Mouse (Mus musculus) hindbrain, embryonic 12.5 days (tissue): Measurements from ENCODE around the gene Ccnyl1. TPM values are rescaled to one million over a fixed set of nuclear protein-coding genes. Genes with fewer than 3 reads are reported as not detected.
"Not testable (repeated sequence)": the region's sequence is repeated elsewhere in the genome, so short reads cannot be mapped to it uniquely, and the experiment has no call there.

Experiments used
- ATAC-seq: fragments of 200-750 bp; cut with Nextera tagmentation; 2 replicates; pipeline ENCODE4 v1.8.0; 2017; ENCODE audit warnings: moderate TSS enrichment; ENCODE audit not compliant: low FRiP score
- H3K27ac ChIP-seq: fragments of 300-500 bp; sonication (generic); 2 replicates; pipeline ENCODE4 v1.5.1; 2016; ENCODE audit warnings: mild to moderate bottlenecking
- H3K27me3 ChIP-seq: fragments of 300-500 bp; sonication (generic); 2 replicates; pipeline ENCODE4 v1.6.1; 2016; ENCODE audit warnings: mild to moderate bottlenecking
- H3K36me3 ChIP-seq: fragments of 300-500 bp; sonication (generic); 2 replicates; pipeline ENCODE4 v1.6.1; 2016; ENCODE audit warnings: mild to moderate bottlenecking
- H3K4me1 ChIP-seq: fragments of 300-500 bp; sonication (generic); 2 replicates; pipeline ENCODE4 v1.6.1; 2016
- H3K4me2 ChIP-seq: fragments of 300-500 bp; sonication (generic); replicated peaks from 2 replicates; pipeline ENCODE4 v1.6.1; 2016; ENCODE audit warnings: mild to moderate bottlenecking
- H3K4me3 ChIP-seq: fragments of 300-500 bp; sonication (generic); 2 replicates; pipeline ENCODE4 v1.5.1; 2016; ENCODE audit warnings: mild to moderate bottlenecking
- H3K9ac ChIP-seq: fragments of 300-500 bp; sonication (generic); 2 replicates; pipeline ENCODE4 v1.6.1; 2016; ENCODE audit warnings: mild to moderate bottlenecking, moderate library complexity
- H3K9me3 ChIP-seq: fragments of 300-500 bp; sonication (generic); replicated peaks from 2 replicates; pipeline ENCODE4 v1.6.1; 2016; ENCODE audit warnings: mild to moderate bottlenecking
- WGBS: fragments of 180-500 bp; shearing (Covaris S2); methylation state at CpG from one replicate; pipeline ENCODE4 v1.1.7; 2016; 5-methylcytosine and 5-hydroxymethylcytosine counted together
- polyA plus RNA-seq: library from polyadenylated mRNA; unstranded; fragments of >200 nt; fragmentation: Nextera tagmentation; extraction: Ambion mirVana; gene quantifications from 2 replicates; pipeline ENCODE4 v1.2.1, GENCODE M21; 2016

The Ccnyl1 gene
- 7.6 and 7.8 TPM in 2 replicates for polyA plus RNA-seq

DNA sequence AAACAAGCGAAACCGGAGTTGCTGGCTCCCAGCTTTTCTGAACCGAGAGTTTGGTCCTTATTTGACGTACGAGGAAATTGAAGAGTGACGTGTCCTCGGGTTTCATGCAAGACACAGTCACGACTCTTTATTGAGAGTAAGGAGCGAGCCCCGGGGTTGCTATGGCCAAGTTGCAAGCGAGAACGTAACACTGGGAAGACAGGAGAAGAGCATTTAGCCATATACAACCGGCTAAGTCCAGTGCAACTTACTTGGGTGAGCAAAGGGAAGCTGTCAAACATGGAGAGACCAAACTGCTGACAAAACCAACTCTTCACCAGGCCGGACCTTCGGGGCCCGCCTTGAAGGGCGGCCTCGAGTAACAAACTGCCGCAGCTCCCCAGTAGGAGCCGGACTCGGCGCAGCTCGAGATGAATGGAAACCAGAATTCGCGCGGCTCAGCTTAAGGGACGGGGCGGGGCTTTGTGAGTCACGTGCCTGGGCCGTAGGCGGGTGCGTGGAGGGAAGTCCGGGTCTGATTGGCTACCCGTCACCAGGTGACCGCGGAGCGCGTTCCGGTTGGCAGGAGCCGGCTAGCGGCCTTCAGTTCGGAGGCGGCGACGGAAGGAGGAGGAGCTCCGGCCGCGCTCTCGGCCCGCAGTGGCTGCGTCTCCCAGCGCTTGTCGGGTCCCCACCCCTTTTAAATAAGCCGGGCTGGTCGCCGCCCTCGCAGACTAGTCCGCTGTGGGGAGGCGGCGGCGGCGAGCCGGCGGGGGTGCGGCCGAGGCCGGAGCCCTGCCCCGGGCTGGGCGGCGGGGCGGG is at the start of gene Ccnyl1:
Gene Ccnyl1 (plus strand): TSS at position 243 of the 801 bp plus-strand sequence.
- under 1% methylated on average over 64 of the region's 71 CpGs for WGBS
- Histone ChIP-seq H3K4me1 (peaks cover 38% of the 10 kb centered on the region), H3K9me3 (no peaks in the 10 kb centered on the region), H3K9ac (peak within 1 kb of the TSS; percentile 92), H3K4me2 (peak within 1 kb of the TSS; percentile 87), H3K27ac (peak within 1 kb of the TSS; percentile 60), H3K36me3 (no peaks in the 10 kb centered on the region), H3K4me3 (peak within 1 kb of the TSS; percentile 92), H3K27me3 (no peaks in the 10 kb centered on the region)
- ATAC-seq = peak; percentile 99

DNA sequence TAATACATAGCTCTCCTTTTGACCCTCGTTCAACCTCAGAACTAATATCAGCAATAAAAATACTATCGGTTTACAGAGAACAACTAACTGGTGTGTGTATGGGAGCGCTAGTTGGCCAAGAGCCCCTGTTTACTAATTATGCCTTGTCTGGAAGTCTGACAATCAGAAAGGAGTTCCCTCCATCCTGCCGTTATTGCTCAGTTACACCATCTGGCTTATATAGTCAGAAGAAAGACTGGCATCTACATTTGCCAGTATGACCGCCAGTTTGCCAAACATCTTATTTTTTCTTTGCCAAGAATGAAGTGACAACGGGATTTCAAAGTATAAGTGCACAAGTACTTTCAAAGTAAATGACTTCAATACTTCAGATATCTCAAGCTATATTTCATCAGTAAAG is 49.2 kb upstream of the Ccnyl1 start:
- H3K9me3 ChIP-seq = no peaks in the 10 kb centered on the region
- no peak for ATAC-seq
- H3K4me2 ChIP-seq = no peak overlapping the region
- no peak overlapping the region for H3K27ac ChIP-seq
- no peaks in the 10 kb centered on the region for H3K27me3 ChIP-seq
- no peak overlapping the region for H3K4me3 ChIP-seq
- 94% methylated on average over 6 of the region's 6 CpGs for WGBS
- H3K36me3 ChIP-seq = no peaks in the 10 kb centered on the region
- H3K9ac ChIP-seq = no peak overlapping the region
- H3K4me1 ChIP-seq = no peaks in the 10 kb centered on the region

DNA sequence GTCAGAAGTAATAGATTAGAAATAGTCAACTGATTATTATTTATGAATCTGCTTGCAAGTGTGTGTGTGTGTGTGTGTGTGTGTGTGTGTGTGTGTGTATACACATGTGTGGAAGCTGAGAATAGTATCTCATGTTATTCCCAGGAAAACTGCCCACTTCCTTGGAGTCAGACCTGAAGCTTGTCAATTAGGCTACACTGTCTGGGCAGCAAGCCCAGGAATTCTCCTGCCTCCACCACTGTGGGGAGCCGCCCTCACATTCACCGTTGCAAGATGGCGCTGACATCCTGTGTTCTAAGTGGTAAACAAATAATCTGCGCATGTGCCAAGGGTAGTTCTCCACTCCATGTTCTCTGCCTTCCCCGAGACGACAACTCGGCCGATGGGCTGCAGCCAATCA is 47.7 kb upstream of the Ccnyl1 start:
- not testable (repeated sequence) for ATAC-seq, H3K4me3 ChIP-seq, H3K4me2 ChIP-seq, H3K27ac ChIP-seq, H3K9ac ChIP-seq, H3K27me3 ChIP-seq, H3K9me3 ChIP-seq, H3K36me3 ChIP-seq, H3K4me1 ChIP-seq
- 92% methylated on average over 8 of the region's 8 CpGs for WGBS

DNA sequence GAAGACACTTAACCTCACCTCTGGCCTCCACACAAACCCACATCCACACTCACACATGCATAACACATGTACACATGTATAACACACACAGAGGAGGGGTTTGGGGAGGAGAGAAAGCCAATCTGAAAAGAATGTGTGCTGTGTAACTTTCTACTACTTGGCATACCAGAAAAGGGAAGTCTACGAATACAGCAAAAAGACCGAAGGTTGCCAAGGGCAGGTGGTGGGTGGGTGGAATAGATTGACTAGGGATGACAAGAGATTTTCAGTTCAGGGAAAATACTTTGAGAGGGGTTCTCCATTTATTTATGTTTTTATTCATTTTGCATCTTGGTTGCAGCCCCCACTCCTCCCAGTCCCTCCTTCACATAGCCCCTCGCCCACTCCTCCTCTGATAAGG is 45.7 kb upstream of the Ccnyl1 start:
- Histone ChIP-seq H3K27me3 (no peaks in the 10 kb centered on the region), H3K36me3 (no peaks in the 10 kb centered on the region), H3K27ac (no peak overlapping the region), H3K4me1 (no peaks in the 10 kb centered on the region), H3K4me2 (no peak overlapping the region), H3K9me3 (no peaks in the 10 kb centered on the region), H3K4me3 (no peak overlapping the region), H3K9ac (no peak overlapping the region)
- ATAC-seq = no peak
- WGBS = 97% methylated on average over 3 of the region's 3 CpGs

DNA sequence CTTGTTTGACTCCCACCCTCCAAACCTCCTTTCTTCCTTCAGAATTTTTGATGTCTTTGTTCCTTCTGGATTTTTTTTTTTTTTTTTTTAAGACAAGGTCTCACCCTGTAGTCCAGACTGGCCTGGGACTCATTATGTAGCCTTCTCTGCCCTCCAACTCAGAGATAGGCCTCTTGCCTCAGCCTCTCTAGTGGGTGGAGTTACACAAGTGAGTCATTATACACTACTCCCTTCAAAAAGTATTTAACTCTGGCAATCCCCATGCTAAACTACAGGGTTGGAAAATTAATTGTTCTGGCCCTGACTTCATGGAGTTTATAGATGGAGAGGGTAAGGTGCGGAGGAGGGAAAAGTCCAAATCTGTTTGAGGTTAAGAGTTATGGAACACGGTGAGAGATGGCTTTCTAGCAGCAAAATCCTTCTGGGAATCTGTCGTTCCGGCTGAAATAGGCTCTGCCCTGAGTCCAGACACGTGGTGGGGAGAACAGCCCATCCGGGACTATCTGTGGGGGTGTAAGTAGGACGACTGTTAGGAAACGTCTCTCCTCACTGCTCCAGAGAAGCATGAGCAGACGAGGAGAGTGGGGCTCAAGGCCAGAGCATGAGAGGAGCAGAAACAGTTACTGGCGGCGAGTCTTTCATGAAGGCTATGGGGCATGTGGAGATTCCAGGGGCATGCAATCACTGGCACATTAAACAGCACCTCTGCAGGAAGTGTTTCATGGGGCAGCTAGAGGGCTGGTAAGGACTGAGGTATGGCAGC is 40.7 kb upstream of the Ccnyl1 start:
- no peak for ATAC-seq
- Histone ChIP-seq H3K9ac (no peak overlapping the region), H3K36me3 (no peaks in the 10 kb centered on the region), H3K27ac (no peak overlapping the region), H3K4me1 (no peaks in the 10 kb centered on the region), H3K4me2 (no peak overlapping the region), H3K9me3 (no peaks in the 10 kb centered on the region), H3K4me3 (no peak overlapping the region), H3K27me3 (no peaks in the 10 kb centered on the region)
- 79% methylated on average over 11 of the region's 11 CpGs for whole genome bisulfite sequencing

DNA sequence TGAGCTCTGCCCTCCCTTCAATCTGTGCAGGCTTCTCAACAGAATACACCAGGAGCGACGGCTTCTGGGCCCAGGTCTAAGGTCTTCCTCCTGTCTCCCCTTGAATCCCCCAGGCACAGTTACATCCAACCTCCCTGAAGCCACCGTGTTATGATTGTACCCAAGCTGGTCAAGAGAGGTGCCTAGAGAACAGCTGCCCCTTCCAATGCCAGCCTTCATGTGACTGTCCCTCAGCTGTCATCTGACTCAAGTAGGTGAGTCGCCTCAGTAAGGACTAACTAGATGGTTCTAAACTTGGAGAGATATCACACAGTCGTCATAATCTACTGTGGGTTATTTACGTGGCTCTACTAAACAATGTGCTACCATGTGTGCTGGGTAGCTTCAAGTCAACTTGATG is 36.6 kb upstream of the Ccnyl1 start:
- Histone ChIP-seq H3K27me3 (no peaks in the 10 kb centered on the region), H3K27ac (no peak overlapping the region), H3K36me3 (no peaks in the 10 kb centered on the region), H3K4me3 (no peak overlapping the region), H3K9ac (no peak overlapping the region), H3K4me1 (no peaks in the 10 kb centered on the region), H3K4me2 (no peak overlapping the region), H3K9me3 (no peaks in the 10 kb centered on the region)
- ATAC-seq = no peak
- WGBS = 93% methylated on average over 6 of the region's 6 CpGs

DNA sequence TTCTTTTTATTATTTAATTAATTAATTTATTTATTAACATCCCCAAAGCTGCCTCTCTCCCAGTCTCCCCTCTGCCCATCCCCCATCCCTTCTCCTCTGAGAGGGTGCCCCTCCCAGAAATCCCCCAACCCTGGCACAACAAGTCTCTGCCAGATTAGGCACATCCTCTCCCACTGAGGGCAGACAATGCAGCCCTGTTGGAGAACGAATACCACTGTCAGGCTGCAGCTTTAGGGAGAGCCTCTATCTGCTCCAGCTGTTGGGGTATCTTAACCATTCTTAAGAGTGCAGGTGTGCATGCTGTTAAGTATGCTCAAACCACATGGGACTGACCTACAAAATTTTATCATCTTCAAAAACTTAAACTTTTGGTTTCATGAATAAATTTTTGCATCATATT is 34.8 kb upstream of the Ccnyl1 start:
- Histone ChIP-seq H3K4me1 (no peaks in the 10 kb centered on the region), H3K4me2 (no peak overlapping the region), H3K4me3 (no peak overlapping the region), H3K27ac (no peak overlapping the region), H3K9me3 (no peaks in the 10 kb centered on the region), H3K36me3 (no peaks in the 10 kb centered on the region), H3K9ac (no peak overlapping the region), H3K27me3 (no peaks in the 10 kb centered on the region)
- no peak for ATAC-seq
- 3% methylated on average over 1 of the region's 1 CpGs for WGBS

DNA sequence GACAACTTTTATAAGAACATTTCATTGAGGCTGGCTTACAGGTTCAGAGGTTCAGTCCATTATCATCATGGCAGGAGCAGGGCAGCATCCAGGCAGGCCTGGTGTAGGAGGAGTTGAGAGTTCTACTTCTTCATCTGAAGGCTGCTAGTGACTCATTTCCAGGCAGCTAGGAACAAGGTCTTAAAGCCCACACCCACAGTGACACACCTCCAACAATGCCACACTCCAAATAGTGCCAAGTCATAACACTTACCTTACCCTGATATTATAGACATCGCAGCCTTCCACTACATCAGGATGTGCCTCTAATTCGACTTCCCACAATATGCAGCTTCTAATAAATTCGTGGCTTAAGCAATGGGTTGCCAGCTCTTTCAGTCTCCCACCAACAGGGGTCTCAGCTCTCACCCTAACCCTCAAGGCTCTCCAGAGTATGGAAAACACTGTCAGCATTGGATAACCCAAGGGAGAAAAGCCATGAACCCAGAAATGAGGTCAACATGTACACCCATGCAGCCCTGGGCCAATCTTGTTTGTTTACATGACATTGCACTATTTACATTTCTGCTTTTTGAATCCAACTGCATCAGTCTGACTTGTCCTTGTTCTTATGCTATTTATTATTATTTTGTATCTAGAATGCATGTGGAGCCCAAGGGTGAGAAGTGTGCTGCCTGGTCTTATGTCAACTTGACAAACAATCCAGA is 33.7 kb upstream of the Ccnyl1 start:
- no peaks in the 10 kb centered on the region for H3K9me3 ChIP-seq
- H3K4me1 ChIP-seq = no peaks in the 10 kb centered on the region
- H3K27ac ChIP-seq = no peak overlapping the region
- H3K4me2 ChIP-seq = no peak overlapping the region
- ATAC-seq = no peak
- no peaks in the 10 kb centered on the region for H3K27me3 ChIP-seq
- no peaks in the 10 kb centered on the region for H3K36me3 ChIP-seq
- H3K4me3 ChIP-seq = no peak overlapping the region
- WGBS = 79% methylated on average over 3 of the region's 3 CpGs
- H3K9ac ChIP-seq = no peak overlapping the region

DNA sequence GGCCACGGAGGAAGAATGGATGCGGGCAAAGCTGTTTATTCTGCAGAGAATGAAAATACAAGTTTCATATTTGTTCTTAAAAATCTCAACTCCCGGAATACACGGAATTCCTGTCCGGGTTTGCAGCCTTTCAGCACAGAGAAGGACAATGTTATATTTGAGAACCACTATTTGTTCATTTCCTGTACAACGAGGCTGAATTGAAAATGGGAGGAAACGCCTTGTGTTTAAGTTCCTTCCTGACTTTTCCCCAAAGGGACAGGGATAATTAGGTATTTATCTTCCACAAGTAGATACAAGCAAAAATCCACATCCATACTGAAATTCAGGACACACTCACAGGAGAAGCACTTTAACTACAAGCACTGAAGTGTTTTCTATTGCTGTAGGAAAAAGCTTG is 31.4 kb upstream of the Ccnyl1 start:
- no peak overlapping the region for H3K4me2 ChIP-seq
- no peak for ATAC-seq

DNA sequence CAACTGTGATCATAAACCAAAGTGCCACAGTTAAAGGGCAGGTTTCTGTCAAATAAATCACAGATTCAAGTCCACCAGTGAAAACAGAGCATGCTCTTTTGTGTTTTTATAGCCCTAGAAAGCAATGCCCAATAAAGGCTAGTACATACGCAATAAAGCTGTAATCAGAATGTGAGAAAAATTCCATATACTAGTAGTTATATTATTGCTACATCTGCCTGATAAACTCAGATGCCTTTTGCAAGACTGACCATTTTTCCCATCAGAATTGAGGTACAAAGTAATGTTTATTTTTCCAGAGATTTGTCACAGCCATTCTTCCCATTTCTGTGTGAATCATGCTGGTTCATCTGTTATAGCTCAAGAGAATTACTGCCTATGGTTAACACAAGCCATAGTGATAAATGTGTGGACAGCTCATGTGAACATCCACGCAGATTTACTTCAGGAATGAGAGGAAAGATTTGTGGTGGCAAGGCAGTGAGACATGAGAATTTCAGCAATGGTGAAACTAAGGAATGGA is 23.1 kb upstream of the Ccnyl1 start:
- Histone ChIP-seq H3K27ac (no peak overlapping the region), H3K9me3 (no peaks in the 10 kb centered on the region), H3K36me3 (no peaks in the 10 kb centered on the region), H3K9ac (no peak overlapping the region), H3K4me2 (no peak overlapping the region), H3K4me1 (peaks cover 5% of the 10 kb centered on the region; the same call in 1 of the 2 replicates), H3K27me3 (no peaks in the 10 kb centered on the region), H3K4me3 (no peak overlapping the region)
- WGBS = 89% methylated on average over 2 of the region's 2 CpGs
- no peak for ATAC-seq

More for the DNA sequence above, 31.4 kb upstream of the Ccnyl1 start:
- Histone ChIP-seq H3K36me3 (no peaks in the 10 kb centered on the region), H3K9ac (no peak overlapping the region), H3K27me3 (no peaks in the 10 kb centered on the region), H3K4me1 (no peaks in the 10 kb centered on the region), H3K9me3 (no peaks in the 10 kb centered on the region), H3K4me3 (no peak overlapping the region), H3K27ac (no peak overlapping the region)
- 73% methylated on average over 7 of the region's 7 CpGs for WGBS

DNA sequence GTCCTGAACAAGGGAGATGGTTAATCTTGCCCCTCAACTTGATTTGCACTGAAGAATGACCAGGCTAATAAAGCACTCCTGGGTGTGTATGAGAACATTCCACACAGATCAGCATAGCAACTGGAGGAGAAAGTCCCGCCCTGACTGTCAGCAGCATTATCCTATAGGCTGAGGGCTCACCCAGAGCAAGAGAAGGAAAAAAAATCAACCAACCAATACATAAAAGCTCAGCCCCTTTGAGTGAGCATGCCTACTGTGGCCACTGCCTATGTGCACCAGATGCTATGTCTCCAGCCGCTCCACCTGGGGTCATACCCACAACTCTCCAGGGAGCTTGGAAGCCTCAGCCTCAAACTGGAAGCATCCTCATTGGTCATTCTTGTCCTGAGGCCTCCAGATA is 20.8 kb upstream of the Ccnyl1 start:
- no peak overlapping the region for H3K4me2 ChIP-seq
- no peak overlapping the region for H3K9ac ChIP-seq
- H3K27ac ChIP-seq = no peak overlapping the region
- no peaks in the 10 kb centered on the region for H3K27me3 ChIP-seq
- H3K4me3 ChIP-seq = no peak overlapping the region
- peaks cover 5% of the 10 kb centered on the region; the same call in 1 of the 2 replicates for H3K4me1 ChIP-seq
- 72% methylated on average over 2 of the region's 2 CpGs for WGBS
- no peaks in the 10 kb centered on the region for H3K9me3 ChIP-seq
- no peak for ATAC-seq
- H3K36me3 ChIP-seq = no peaks in the 10 kb centered on the region

DNA sequence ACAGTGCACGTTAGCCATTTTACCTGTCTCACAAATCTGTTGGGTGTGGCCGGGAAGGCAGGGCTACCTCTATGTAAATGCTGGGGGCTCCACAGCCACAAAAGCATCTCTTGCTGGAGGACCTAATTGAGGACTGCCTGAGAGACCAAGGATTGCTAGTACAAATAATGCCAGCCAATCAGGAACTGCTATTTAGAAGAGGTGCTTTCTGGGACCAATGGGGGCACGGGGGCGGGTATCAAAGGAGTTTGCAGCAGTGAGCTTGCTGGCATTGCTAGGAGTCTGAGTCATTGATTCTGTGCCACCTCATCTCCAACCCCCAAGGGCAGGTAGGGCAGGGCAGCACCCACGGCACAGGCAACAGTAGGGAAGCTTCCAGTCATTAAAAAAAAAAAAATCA is 16.3 kb upstream of the Ccnyl1 start:
- Histone ChIP-seq H3K9me3 (no peaks in the 10 kb centered on the region), H3K9ac (no peak overlapping the region), H3K4me3 (no peak overlapping the region), H3K4me2 (no peak overlapping the region), H3K4me1 (peaks cover 5% of the 10 kb centered on the region; the same call in 1 of the 2 replicates), H3K36me3 (no peaks in the 10 kb centered on the region), H3K27ac (no peak overlapping the region), H3K27me3 (no peaks in the 10 kb centered on the region)
- 94% methylated on average over 5 of the region's 5 CpGs for WGBS
- ATAC-seq = no peak
